Mouse (Mus musculus) MEL (cell line): Measurements from ENCODE around the gene Tapbp. TPM values are rescaled to one million over a fixed set of nuclear protein-coding genes. Genes with fewer than 3 reads are reported as not detected.
"Not testable (repeated sequence)": the region's sequence is repeated elsewhere in the genome, so short reads cannot be mapped to it uniquely, and the experiment has no call there.

Experiments
- DNase-seq: peaks from one replicate; pipeline ENCODE4 v3.0.0; 2011; ENCODE audit warnings: low read depth, low spot score
- H3K27ac ChIP-seq: 2 replicates; pipeline ENCODE4 v1.5.1; 2012; ENCODE audit warnings: low read depth, mild to moderate bottlenecking, control low read depth, low read length, moderate library complexity; ENCODE audit not compliant: control insufficient read depth
- H3K27me3 ChIP-seq, 2 experiments: fragments of 150-350 bp in 1 of 2; sonication (generic) in 1 of 2; 2 replicates each; pipeline ENCODE4 v1.6.1; 2012; ENCODE audit warnings: low read length in 2 of 2, mild to moderate bottlenecking in 2 of 2, improper control_type of control experiment in 1 of 2, moderate library complexity in 1 of 2; ENCODE audit not compliant: insufficient read depth in 2 of 2, control insufficient read depth in 1 of 2
- H3K36me3 ChIP-seq, 2 experiments: 2 replicates each; pipeline ENCODE4 v1.6.1; 2012 to 2014; ENCODE audit warnings: low read length in 2 of 2, improper control_type of control experiment in 1 of 2, inconsistent platforms in 1 of 2, mild to moderate bottlenecking in 1 of 2; ENCODE audit not compliant: insufficient read depth in 2 of 2, control insufficient read depth in 1 of 2
- H3K4me1 ChIP-seq, 2 experiments: fragments of 150-350 bp in 1 of 2; sonication (generic) in 1 of 2; 2 replicates each; pipeline ENCODE4 v1.6.1; 2012; ENCODE audit warnings: low read length in 2 of 2, improper control_type of control experiment in 1 of 2, mild to moderate bottlenecking in 1 of 2; ENCODE audit not compliant: insufficient read depth in 2 of 2, control insufficient read depth in 1 of 2
- H3K4me3 ChIP-seq, 2 experiments: fragments of 150-350 bp in 1 of 2; sonication (generic) in 1 of 2; 2 replicates each; pipeline ENCODE4 v1.5.1; 2012; ENCODE audit warnings: low read depth in 2 of 2, low read length in 2 of 2, mild to moderate bottlenecking in 2 of 2, moderate library complexity in 2 of 2, control low read depth in 1 of 2, improper control_type of control experiment in 1 of 2; ENCODE audit not compliant: control insufficient read depth in 1 of 2, insufficient read depth in 1 of 2
- H3K79me2 ChIP-seq: 2 replicates; pipeline ENCODE4 v1.6.1; 2012; ENCODE audit warnings: mild to moderate bottlenecking, low read length, moderate library complexity; ENCODE audit not compliant: control insufficient read depth, poor library complexity, insufficient read depth
- H3K9ac ChIP-seq: 2 replicates; pipeline ENCODE4 v1.6.1; 2012; ENCODE audit warnings: low read depth, mild to moderate bottlenecking, control low read depth, low read length, moderate library complexity; ENCODE audit not compliant: control insufficient read depth, poor library complexity, severe bottlenecking
- H3K9me3 ChIP-seq: fragments of 150-350 bp; sonication (generic); replicated peaks from 2 replicates; pipeline ENCODE4 v1.6.1; 2012; ENCODE audit warnings: mild to moderate bottlenecking, low read length, improper control_type of control experiment, moderate library complexity; ENCODE audit not compliant: insufficient read depth
- CHD2 ChIP-seq: IDR thresholded peaks from 2 replicates; pipeline ENCODE4 v1.6.1; 2011; ENCODE audit warnings: low read length, improper control_type of control experiment
- CTCF ChIP-seq, 3 experiments: IDR thresholded peaks in 2 of 3; conservative IDR thresholded peaks in 1 of 3; 2 replicates each; pipeline ENCODE4 v1.5.1; 2011 to 2012; ENCODE audit warnings: low read length in 3 of 3, low read depth in 2 of 3, mild to moderate bottlenecking in 2 of 3, improper control_type of control experiment in 1 of 3, inconsistent platforms in 1 of 3, mixed read lengths in 1 of 3, moderate library complexity in 1 of 3; ENCODE audit not compliant: control insufficient read depth in 1 of 3, insufficient read depth in 1 of 3, poor library complexity in 1 of 3, severe bottlenecking in 1 of 3
- ETS1 ChIP-seq: IDR thresholded peaks from 2 replicates; pipeline ENCODE4 v1.6.1; 2012; ENCODE audit warnings: low read depth, mild to moderate bottlenecking, inconsistent platforms, low read length, improper control_type of control experiment, moderate library complexity
- GATA1 ChIP-seq: IDR thresholded peaks from 2 replicates; pipeline ENCODE4 v1.6.1; 2011; ENCODE audit warnings: low read depth, low read length, improper control_type of control experiment
- HCFC1 ChIP-seq: IDR thresholded peaks from 2 replicates; pipeline ENCODE4 v1.6.1; 2012; ENCODE audit warnings: low read depth, mild to moderate bottlenecking, inconsistent platforms, low read length, improper control_type of control experiment, moderate library complexity
- JUND ChIP-seq: IDR thresholded peaks from 2 replicates; pipeline ENCODE4 v1.6.1; 2011; ENCODE audit warnings: low read depth, mild to moderate bottlenecking, improper control_type of control experiment, low read length
- MAFK ChIP-seq: IDR thresholded peaks from 2 replicates; pipeline ENCODE4 v1.6.1; 2011; ENCODE audit warnings: low read depth, mild to moderate bottlenecking, low read length, improper control_type of control experiment, borderline replicate concordance
- MAX ChIP-seq: IDR thresholded peaks from 2 replicates; pipeline ENCODE4 v1.6.1; 2011; ENCODE audit warnings: low read length, improper control_type of control experiment
- MXI1 ChIP-seq: IDR thresholded peaks from 2 replicates; pipeline ENCODE4 v1.6.1; 2011; ENCODE audit warnings: mild to moderate bottlenecking, low read depth, low read length, improper control_type of control experiment
- MYB ChIP-seq: IDR thresholded peaks from 2 replicates; pipeline ENCODE4 v1.6.1; 2011; ENCODE audit warnings: mild to moderate bottlenecking, low read depth, low read length, improper control_type of control experiment
- MYC ChIP-seq: IDR thresholded peaks from 2 replicates; pipeline ENCODE4 v1.6.1; 2011; ENCODE audit warnings: low read depth, mild to moderate bottlenecking, low read length, improper control_type of control experiment, moderate library complexity
- NRF1 ChIP-seq: IDR thresholded peaks from 2 replicates; pipeline ENCODE4 v1.6.1; 2014; ENCODE audit warnings: low read depth, mild to moderate bottlenecking, inconsistent platforms, low read length, improper control_type of control experiment, moderate library complexity; ENCODE audit not compliant: poor library complexity, insufficient read depth, severe bottlenecking
- POLR2A ChIP-seq, 2 experiments: IDR thresholded peaks; 2 replicates each; pipeline ENCODE4 v1.6.1; 2011 to 2012; ENCODE audit warnings: low read length in 2 of 2, mild to moderate bottlenecking in 2 of 2, control low read depth in 1 of 2, improper control_type of control experiment in 1 of 2, low read depth in 1 of 2, moderate library complexity in 1 of 2; ENCODE audit not compliant: control insufficient read depth in 1 of 2, insufficient read depth in 1 of 2, poor library complexity in 1 of 2
- RAD21 ChIP-seq: IDR thresholded peaks from 2 replicates; pipeline ENCODE4 v1.6.1; 2011; ENCODE audit warnings: mild to moderate bottlenecking, low read depth, low read length, improper control_type of control experiment
- SIN3A ChIP-seq: IDR thresholded peaks from 2 replicates; pipeline ENCODE4 v1.6.1; 2012; ENCODE audit warnings: low read length, improper control_type of control experiment, inconsistent platforms
- SMC3 ChIP-seq: IDR thresholded peaks from 2 replicates; pipeline ENCODE4 v1.6.1; 2011; ENCODE audit warnings: low read depth, low read length, improper control_type of control experiment
- USF1 ChIP-seq: IDR thresholded peaks from 2 replicates; pipeline ENCODE4 v1.6.1; 2014; ENCODE audit warnings: low read depth, mild to moderate bottlenecking, inconsistent platforms, low read length, improper control_type of control experiment, moderate library complexity
- ZMIZ1 ChIP-seq: IDR thresholded peaks from 2 replicates; pipeline ENCODE4 v1.6.1; 2012; ENCODE audit warnings: low read depth, mild to moderate bottlenecking, inconsistent platforms, low read length, improper control_type of control experiment, moderate library complexity
- ZNF384 ChIP-seq: IDR thresholded peaks from 2 replicates; pipeline ENCODE4 v1.6.1; 2012; ENCODE audit warnings: low read depth, mild to moderate bottlenecking, inconsistent platforms, low read length, improper control_type of control experiment
- polyA plus RNA-seq, 2 experiments: library from polyadenylated mRNA; stranded (reverse) in 1 of 2; unstranded in 1 of 2; fragments of >175 nt in 1 of 2; fragments of >200 nt in 1 of 2; gene quantifications; 2 replicates each; pipeline versions ENCODE4 v1.2.1 to v1.2.4; 2012; ENCODE audit warnings: low replicate concordance in 2 of 2, low read depth in 1 of 2; ENCODE audit not compliant: insufficient read length in 2 of 2, insufficient read depth in 1 of 2, missing spikeins in 1 of 2
- total RNA-seq: library from RNA; depleted of rRNA; stranded (reverse); fragments of 300-350 nt; gene quantifications from 2 replicates; pipeline ENCODE4 v1.2.3, GENCODE M21; 2012

Tapbp gene
- total and polyA plus RNA-seq, 3 experiments: 24.3 to 33.3 TPM; not detected in 1

DNA sequence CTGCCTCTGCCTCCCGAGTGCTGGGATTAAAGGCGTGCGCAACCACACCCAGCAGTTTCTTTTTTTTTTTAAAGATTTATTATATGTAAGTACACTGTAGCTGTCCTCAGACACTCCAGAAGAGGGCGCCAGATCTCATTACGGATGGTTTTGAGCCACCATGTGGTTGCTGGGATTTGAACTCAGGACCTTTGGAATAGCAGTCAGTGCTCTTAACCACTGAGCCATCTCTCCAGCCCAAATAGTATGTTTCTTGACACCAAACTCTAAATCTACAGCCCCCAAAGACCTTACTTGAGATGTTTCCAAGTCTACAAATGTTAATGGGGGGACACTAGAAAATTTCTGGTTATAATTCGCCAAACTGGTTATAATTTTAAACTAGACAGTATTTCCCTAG, 23.8 kb upstream of the Tapbp start:
- peaks cover 4 to 18% of the 10 kb centered on the region in 2 experiments for H3K4me1 ChIP-seq
- peaks cover 27% of the 10 kb centered on the region for H3K79me2 ChIP-seq
- not testable (repeated sequence) for H3K4me3 ChIP-seq, H3K27ac ChIP-seq, H3K9me3 ChIP-seq, DNase-seq, H3K9ac ChIP-seq, H3K27me3 ChIP-seq
- TF ChIP-seq ZNF384 (peak; percentile 41; the same call in 1 of the 2 replicates), CTCF (IDR thresholded peaks at IDR 0.05 in 2 of 3, conservative IDR thresholded peaks at IDR 0.05 in 1 of 3; ENCODE audit: control insufficient read depth in 1 of 3, insufficient read depth in 1 of 3, low read depth in 2 of 3, low read length in 3 of 3, poor library complexity in 1 of 3, severe bottlenecking in 1 of 3) (0 out of 6 replicates have a peak, but pooled peaks of 2 of the 3 experiments have one; percentile 2 to 9)
- peaks cover 0 to 16% of the 10 kb centered on the region in 2 experiments; a peak in 2 of 4 replicates for H3K36me3 ChIP-seq

GRCm38 (mm10) chr17:33892429-33892828, 23.3 kb upstream of the Tapbp start:
- peaks cover 5 to 18% of the 10 kb centered on the region in 2 experiments for H3K4me1 ChIP-seq
- DNase-seq: no peak

GRCm38 (mm10) chr17:33893011-33893410, 22.7 kb upstream of the Tapbp start:
- not testable (repeated sequence) for H3K9ac ChIP-seq, H3K9me3 ChIP-seq, H3K4me3 ChIP-seq, H3K27me3 ChIP-seq, DNase-seq, H3K27ac ChIP-seq
- Histone ChIP-seq H3K79me2 (peaks cover 23% of the 10 kb centered on the region), H3K4me1 (peaks cover 6 to 19% of the 10 kb centered on the region in 2 experiments), H3K36me3 (peaks cover 0 to 17% of the 10 kb centered on the region in 2 experiments; a peak in 2 of 4 replicates)

More at GRCm38 (mm10) chr17:33892429-33892828, 23.3 kb upstream of the Tapbp start:
- no peak for TF ChIP-seq MYB
- Histone ChIP-seq H3K27me3 (no peaks in the 10 kb centered on the region), H3K9me3 (no peaks in the 10 kb centered on the region), H3K36me3 (peaks cover 0 to 16% of the 10 kb centered on the region in 2 experiments; a peak in 2 of 4 replicates), H3K79me2 (peaks cover 26% of the 10 kb centered on the region), H3K4me3 (no peak overlapping the region), H3K27ac (no peak overlapping the region), H3K9ac (no peak overlapping the region)

DNA sequence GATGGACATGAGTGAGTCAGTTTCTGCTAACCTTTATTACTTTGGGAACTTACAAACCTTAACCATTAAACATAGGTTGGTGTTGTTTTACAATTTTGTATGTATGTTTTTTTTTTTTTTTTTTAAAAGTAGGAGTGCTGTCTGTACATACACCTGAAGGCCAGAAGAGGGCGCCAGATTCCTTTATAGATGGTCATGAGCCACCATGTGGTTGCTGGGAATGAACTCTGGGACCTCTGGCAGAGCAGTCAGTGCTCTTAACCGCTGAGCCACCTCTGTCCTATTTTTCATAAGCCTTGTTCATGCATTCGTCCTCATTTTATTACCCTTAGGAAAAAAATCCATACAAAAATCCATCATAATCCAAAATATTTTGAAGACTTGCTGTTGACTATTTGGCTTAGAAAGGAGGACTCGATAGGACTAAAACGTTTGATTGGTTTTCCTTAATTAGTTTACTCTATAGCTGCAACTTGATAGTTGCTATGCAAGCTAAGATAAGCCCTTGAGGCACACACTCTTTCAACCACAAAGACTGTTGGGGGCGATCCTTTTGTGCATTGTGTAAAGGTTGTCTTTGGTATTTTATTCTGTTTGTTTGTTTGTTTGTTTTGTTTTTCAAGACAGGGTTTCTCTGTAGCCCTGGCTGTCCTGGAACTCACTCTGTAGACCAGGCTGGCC, 18.4 kb upstream of the Tapbp start:
- Histone ChIP-seq H3K9me3 (no peaks in the 10 kb centered on the region), H3K79me2 (no peaks in the 10 kb centered on the region), H3K4me3 (peak overlapping the region; percentile 28 to 36), H3K36me3 (peaks cover 0 to 14% of the 10 kb centered on the region in 2 experiments; a peak in 2 of 4 replicates), H3K4me1 (peaks cover 13 to 32% of the 10 kb centered on the region in 2 experiments), H3K9ac (peak overlapping the region; percentile 58), H3K27ac (peak overlapping the region; percentile 76), H3K27me3 (no peaks in the 10 kb centered on the region)
- DNase-seq: peak; percentile 91
- peak; percentile 64; the same call in 1 of the 2 replicates for TF ChIP-seq MAX
- TF ChIP-seq SMC3: peak; percentile 79
- no peak for TF ChIP-seq NRF1
- TF ChIP-seq HCFC1: peak; percentile 54
- TF ChIP-seq GATA1: peak; percentile 69
- peak; percentile 98 for TF ChIP-seq MYC
- TF ChIP-seq CHD2: no peak
- no peak for TF ChIP-seq ZMIZ1
- TF ChIP-seq SIN3A: peak; percentile 89; the same call in 1 of the 2 replicates
- no peak for TF ChIP-seq ETS1
- TF ChIP-seq POLR2A (IDR thresholded peaks at IDR 0.05; ENCODE audit: control insufficient read depth in 1 of 2, insufficient read depth in 1 of 2, low read depth in 1 of 2, low read length in 2 of 2, poor library complexity in 1 of 2): no peak
- peak; percentile 87 for TF ChIP-seq MXI1
- TF ChIP-seq MAFK: no peak
- TF ChIP-seq RAD21: peak; percentile 81
- no peak for TF ChIP-seq JUND
- TF ChIP-seq USF1: peak; percentile 42; the same call in 1 of the 2 replicates
- TF ChIP-seq CTCF (IDR thresholded peaks at IDR 0.05 in 2 of 3, conservative IDR thresholded peaks at IDR 0.05 in 1 of 3; ENCODE audit: control insufficient read depth in 1 of 3, insufficient read depth in 1 of 3, low read depth in 2 of 3, low read length in 3 of 3, poor library complexity in 1 of 3, severe bottlenecking in 1 of 3): peak; percentile 64 to 84 (median 68)
